Mouse (Mus musculus) midbrain, embryonic 11.5 days (tissue): ENCODE data around the gene Cep112. TPM values are rescaled to one million over a fixed set of nuclear protein-coding genes. Genes with fewer than 3 reads are reported as not detected.

Experiments
- ATAC-seq: fragments of 200-750 bp; cut with Nextera tagmentation; 2 replicates; pipeline ENCODE4 v1.8.0; 2017; ENCODE audit warnings: moderate TSS enrichment, moderate library complexity; ENCODE audit not compliant: low FRiP score
- DNase-seq: peaks from one replicate; pipeline ENCODE4 v3.0.0; 2015; ENCODE audit warnings: low spot score; ENCODE audit errors: missing footprints
- H3K27ac ChIP-seq: fragments of 300-500 bp; sonication (generic); 2 replicates; pipeline ENCODE4 v1.5.1; 2014; ENCODE audit warnings: low read depth, low read length
- H3K27me3 ChIP-seq: fragments of 300-500 bp; sonication (generic); 2 replicates; pipeline ENCODE4 v1.6.1; 2014; ENCODE audit warnings: mild to moderate bottlenecking, low read length, moderate library complexity, mixed read lengths; ENCODE audit not compliant: control insufficient read depth, insufficient read depth
- H3K36me3 ChIP-seq: fragments of 300-500 bp; sonication (generic); 2 replicates; pipeline ENCODE4 v1.6.1; 2014; ENCODE audit warnings: mild to moderate bottlenecking, low read length, moderate library complexity, mixed read lengths; ENCODE audit not compliant: control insufficient read depth, insufficient read depth
- H3K4me1 ChIP-seq: fragments of 300-500 bp; sonication (generic); 2 replicates; pipeline ENCODE4 v1.6.1; 2014; ENCODE audit warnings: low read length; ENCODE audit not compliant: control insufficient read depth, insufficient read depth
- H3K4me2 ChIP-seq: fragments of 300-500 bp; sonication (generic); 2 replicates; pipeline ENCODE4 v1.6.1; 2014; ENCODE audit warnings: mild to moderate bottlenecking, moderate library complexity
- H3K4me3 ChIP-seq: fragments of 300-500 bp; sonication (generic); 2 replicates; pipeline ENCODE4 v1.5.1; 2014; ENCODE audit warnings: low read depth, low read length
- H3K9ac ChIP-seq: fragments of 300-500 bp; sonication (generic); 2 replicates; pipeline ENCODE4 v1.6.1; 2014; ENCODE audit warnings: low read length
- H3K9me3 ChIP-seq: fragments of 300-500 bp; sonication (generic); 2 replicates; pipeline ENCODE4 v1.6.1; 2016; ENCODE audit warnings: low read length; ENCODE audit not compliant: control insufficient read depth
- WGBS: fragments of 180-500 bp; shearing (Covaris S2); extraction: QIAGEN DNeasy Blood & Tissue Kit; methylation state at CpG from one replicate; pipeline ENCODE4 v1.1.7; 2014; 5-methylcytosine and 5-hydroxymethylcytosine counted together
- polyA plus RNA-seq: library from polyadenylated mRNA; unstranded; fragments of >200 nt; fragmentation: Nextera tagmentation; extraction: Ambion mirVana; gene quantifications from 2 replicates; pipeline ENCODE4 v1.2.1, GENCODE M21; 2014

Cep112 gene
- polyA plus RNA-seq, 1 experiment from 2014 or later: 21.3 TPM

GRCm38 (mm10) chr11:108552997-108553622, 128.1 kb downstream of the Cep112 start:
- Histone ChIP-seq H3K9ac (no peak overlapping the region), H3K4me3 (no peak overlapping the region), H3K4me2 (no peak overlapping the region), H3K27me3 (no peaks in the 10 kb centered on the region), H3K27ac (no peak overlapping the region; the same call in 1 of the 2 replicates), H3K36me3 (no peaks in the 10 kb centered on the region), H3K9me3 (no peaks in the 10 kb centered on the region), H3K4me1 (no peaks in the 10 kb centered on the region; the same call in 1 of the 2 replicates)
- ATAC-seq: no peak
- no peak for DNase-seq
- WGBS: 9% methylated on average over 4 of the region's 4 CpGs

GRCm38 (mm10) chr11:108553881-108554280, 128.9 kb downstream of the Cep112 start:
- WGBS: 83% methylated on average over 1 of the region's 1 CpGs
- Histone ChIP-seq H3K4me1 (no peaks in the 10 kb centered on the region; the same call in 1 of the 2 replicates), H3K9me3 (no peaks in the 10 kb centered on the region), H3K27ac (no peak overlapping the region), H3K9ac (no peak overlapping the region), H3K4me2 (no peak overlapping the region), H3K36me3 (no peaks in the 10 kb centered on the region), H3K27me3 (no peaks in the 10 kb centered on the region), H3K4me3 (no peak overlapping the region)
- ATAC-seq: no peak
- DNase-seq: no peak

GRCm38 (mm10) chr11:108558544-108558943, 133.6 kb downstream of the Cep112 start:
- Histone ChIP-seq H3K4me2 (no peak overlapping the region), H3K27ac (no peak overlapping the region), H3K36me3 (no peaks in the 10 kb centered on the region), H3K4me1 (peaks cover 6% of the 10 kb centered on the region; the same call in 1 of the 2 replicates), H3K9me3 (no peaks in the 10 kb centered on the region), H3K27me3 (no peaks in the 10 kb centered on the region), H3K4me3 (no peak overlapping the region), H3K9ac (no peak overlapping the region)
- WGBS: 84% methylated on average over 4 of the region's 4 CpGs
- DNase-seq (no peak), ATAC-seq (no peak)

- H3K4me2 ChIP-seq: no peak overlapping the region
- no peaks in the 10 kb centered on the region for H3K9me3 ChIP-seq
- no peak overlapping the region for H3K27ac ChIP-seq
- no peaks in the 10 kb centered on the region for H3K27me3 ChIP-seq
- peaks cover 6% of the 10 kb centered on the region; the same call in 1 of the 2 replicates for H3K4me1 ChIP-seq
- no peak for DNase-seq
- no peak for ATAC-seq
- H3K36me3 ChIP-seq: no peaks in the 10 kb centered on the region
- no peak overlapping the region for H3K9ac ChIP-seq
- H3K4me3 ChIP-seq: no peak overlapping the region
These were observed 134.5 kb downstream of the Cep112 start for GRCm38 (mm10) chr11:108559506-108559905.

GRCm38 (mm10) chr11:108562076-108562475, 137.1 kb downstream of the Cep112 start:
- Histone ChIP-seq H3K9ac (no peak overlapping the region), H3K4me3 (no peak overlapping the region), H3K4me1 (peaks cover 6% of the 10 kb centered on the region; the same call in 1 of the 2 replicates), H3K36me3 (no peaks in the 10 kb centered on the region), H3K27ac (no peak overlapping the region), H3K27me3 (no peaks in the 10 kb centered on the region), H3K4me2 (no peak overlapping the region), H3K9me3 (no peaks in the 10 kb centered on the region)
- DNase-seq: no peak
- ATAC-seq: no peak
- 84% methylated on average over 5 of the region's 5 CpGs for WGBS

- Histone ChIP-seq H3K36me3 (no peaks in the 10 kb centered on the region), H3K4me2 (no peak overlapping the region), H3K9ac (no peak overlapping the region), H3K9me3 (no peaks in the 10 kb centered on the region), H3K27me3 (no peaks in the 10 kb centered on the region), H3K4me3 (no peak overlapping the region), H3K4me1 (peaks cover 8% of the 10 kb centered on the region; the same call in 1 of the 2 replicates), H3K27ac (no peak overlapping the region)
- DNase-seq: no peak
- WGBS: 35% methylated on average over 7 of the region's 7 CpGs
- ATAC-seq: no peak
These were observed 161.7 kb downstream of the Cep112 start for GRCm38 (mm10) chr11:108586551-108587184.

- H3K9me3 ChIP-seq: no peaks in the 10 kb centered on the region
- DNase-seq (no peak), ATAC-seq (no peak)
- H3K4me1 ChIP-seq: peaks cover 4% of the 10 kb centered on the region; the same call in 1 of the 2 replicates
- 77% methylated on average over 5 of the region's 5 CpGs for WGBS
- H3K36me3 ChIP-seq: no peaks in the 10 kb centered on the region
- no peaks in the 10 kb centered on the region for H3K27me3 ChIP-seq
- H3K9ac ChIP-seq: no peak overlapping the region
- no peak overlapping the region for H3K27ac ChIP-seq
- H3K4me2 ChIP-seq: no peak overlapping the region
- no peak overlapping the region for H3K4me3 ChIP-seq
These were observed 168.4 kb downstream of the Cep112 start for GRCm38 (mm10) chr11:108593207-108593958.

GRCm38 (mm10) chr11:108593959-108594579, 169.1 kb downstream of the Cep112 start:
- no peak overlapping the region for H3K4me3 ChIP-seq
- H3K9me3 ChIP-seq: no peaks in the 10 kb centered on the region
- no peak for ATAC-seq
- H3K4me1 ChIP-seq: no peaks in the 10 kb centered on the region
- H3K4me2 ChIP-seq: no peak overlapping the region
- H3K27ac ChIP-seq: no peak overlapping the region
- DNase-seq: no peak
- WGBS: 77% methylated on average over 2 of the region's 2 CpGs
- H3K36me3 ChIP-seq: no peaks in the 10 kb centered on the region
- no peaks in the 10 kb centered on the region for H3K27me3 ChIP-seq
- H3K9ac ChIP-seq: no peak overlapping the region
